In the genomic region with DNA sequence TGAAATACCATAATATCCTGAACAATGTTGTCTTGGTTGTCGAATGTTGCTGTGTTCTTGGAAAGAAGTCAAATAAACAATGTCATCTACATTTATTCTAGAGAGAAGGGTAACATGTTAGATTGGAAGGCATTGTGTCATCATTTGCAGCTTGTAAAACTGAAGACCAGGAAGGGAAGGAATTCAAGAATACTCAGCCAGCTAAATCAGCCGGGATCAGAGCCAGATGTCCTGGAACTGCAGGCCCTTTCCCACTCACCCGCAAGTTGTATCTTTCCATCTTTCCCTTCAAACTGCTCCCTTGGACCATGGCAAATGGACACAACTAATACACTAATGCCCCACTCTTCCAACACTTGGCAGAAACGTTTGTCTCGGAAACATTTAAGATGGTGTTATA, we compare ENCODE assay signal across 8 mouse cellular contexts.
DNase-seq lines count a peak whose midpoint lies in the region; ATAC-seq lines count a peak whose summit lies in the region.

No protein-coding gene starts in this region.

- 0 out of 2 replicates have a peak, but pooled peaks cover 3% of the 10 kb centered on the region for H3K4me1 ChIP-seq in hindbrain, embryonic 15.5 days (replicated peaks)
- no peaks in the 10 kb centered on the region for H3K4me1 ChIP-seq in hindbrain, embryonic 11.5 days (replicated peaks; ENCODE audit: control insufficient read depth, insufficient read depth, low read length)
- 0 out of 2 replicates have a peak, but pooled peaks cover 5% of the 10 kb centered on the region for H3K4me1 ChIP-seq in midbrain, embryonic 15.5 days
- H3K4me1 ChIP-seq in midbrain, embryonic 10.5 days = peaks cover 19% of the 10 kb centered on the region
- H3K4me1 ChIP-seq in neural tube, embryonic 13.5 days (replicated peaks) = peaks cover 8% of the 10 kb centered on the region; the same call in 1 of the 2 replicates

- WGBS in hindbrain, embryonic 15.5 days = 43% methylated on average over 5 of the region's 5 CpGs
- WGBS in hindbrain, embryonic 11.5 days = 63% methylated on average over 5 of the region's 5 CpGs
- WGBS in midbrain, embryonic 15.5 days = 47% methylated on average over 5 of the region's 5 CpGs
- WGBS in midbrain, embryonic 10.5 days = 53% methylated on average over 5 of the region's 5 CpGs
- WGBS in neural tube, embryonic 13.5 days = 51% methylated on average over 5 of the region's 5 CpGs

- H3K4me2 ChIP-seq in hindbrain, embryonic 15.5 days = peak overlapping the region; percentile 42
- H3K4me2 ChIP-seq in hindbrain, embryonic 11.5 days (replicated peaks; ENCODE audit: low read depth, low read length) = no peak overlapping the region
- peak overlapping the region; percentile 21; the same call in 1 of the 2 replicates for H3K4me2 ChIP-seq in midbrain, embryonic 15.5 days
- H3K4me2 ChIP-seq in neural tube, embryonic 13.5 days = peak overlapping the region; percentile 42

- no peak overlapping the region for H3K4me3 ChIP-seq in hindbrain, embryonic 15.5 days
- H3K4me3 ChIP-seq in hindbrain, embryonic 11.5 days (ENCODE audit: low read depth, low read length) = no peak overlapping the region
- H3K4me3 ChIP-seq in midbrain, embryonic 15.5 days = no peak overlapping the region
- H3K4me3 ChIP-seq in midbrain, embryonic 10.5 days = no peak overlapping the region
- H3K4me3 ChIP-seq in neural tube, embryonic 13.5 days = no peak overlapping the region

- no peak overlapping the region for H3K27ac ChIP-seq in hindbrain, embryonic 15.5 days (replicated peaks)
- H3K27ac ChIP-seq in hindbrain, embryonic 11.5 days (ENCODE audit: low read depth, low read length) = no peak overlapping the region
- H3K27ac ChIP-seq in midbrain, embryonic 15.5 days = no peak overlapping the region
- H3K27ac ChIP-seq in midbrain, embryonic 10.5 days (replicated peaks) = no peak overlapping the region
- H3K27ac ChIP-seq in neural tube, embryonic 13.5 days (replicated peaks) = no peak overlapping the region

- H3K9ac ChIP-seq in hindbrain, embryonic 15.5 days = no peak overlapping the region
- H3K9ac ChIP-seq in hindbrain, embryonic 11.5 days (ENCODE audit: low read depth, low read length) = no peak overlapping the region
- H3K9ac ChIP-seq in midbrain, embryonic 15.5 days = no peak overlapping the region
- no peak overlapping the region for H3K9ac ChIP-seq in neural tube, embryonic 13.5 days

- H3K9me3 ChIP-seq in hindbrain, embryonic 15.5 days = no peaks in the 10 kb centered on the region
- no peaks in the 10 kb centered on the region for H3K9me3 ChIP-seq in hindbrain, embryonic 11.5 days (ENCODE audit: control insufficient read depth, low read length)
- H3K9me3 ChIP-seq in midbrain, embryonic 15.5 days = no peaks in the 10 kb centered on the region
- H3K9me3 ChIP-seq in midbrain, embryonic 10.5 days (replicated peaks) = no peaks in the 10 kb centered on the region
- H3K9me3 ChIP-seq in neural tube, embryonic 13.5 days = no peaks in the 10 kb centered on the region

- DNase-seq in hindbrain, embryonic 11.5 days (ENCODE audit: low spot score) = no peak
- no peak for DNase-seq in midbrain, embryonic 10.5 days (ENCODE audit: low spot score)
- peak; percentile 55 to 70 for DNase-seq in cerebellum, postnatal 25 days
- no peak for DNase-seq in kidney, postnatal 25 days
- DNase-seq in layer of hippocampus, postnatal 36 days = no peak

- H3K27me3 ChIP-seq in hindbrain, embryonic 15.5 days = no peaks in the 10 kb centered on the region
- H3K27me3 ChIP-seq in hindbrain, embryonic 11.5 days (ENCODE audit: control insufficient read depth, insufficient read depth, low read length) = no peaks in the 10 kb centered on the region
- H3K27me3 ChIP-seq in midbrain, embryonic 15.5 days (replicated peaks) = no peaks in the 10 kb centered on the region
- H3K27me3 ChIP-seq in midbrain, embryonic 10.5 days (ENCODE audit: low read depth, poor library complexity, severe bottlenecking) = peaks cover 59% of the 10 kb centered on the region
- H3K27me3 ChIP-seq in neural tube, embryonic 13.5 days = peaks cover 11% of the 10 kb centered on the region; the same call in 1 of the 2 replicates

- H3K36me3 ChIP-seq in hindbrain, embryonic 15.5 days = no peaks in the 10 kb centered on the region
- no peaks in the 10 kb centered on the region for H3K36me3 ChIP-seq in hindbrain, embryonic 11.5 days (ENCODE audit: control insufficient read depth, insufficient read depth, low read length)
- no peaks in the 10 kb centered on the region for H3K36me3 ChIP-seq in midbrain, embryonic 15.5 days (replicated peaks)
- no peaks in the 10 kb centered on the region for H3K36me3 ChIP-seq in midbrain, embryonic 10.5 days
- H3K36me3 ChIP-seq in neural tube, embryonic 13.5 days = no peaks in the 10 kb centered on the region

- ATAC-seq in hindbrain, embryonic 15.5 days (ENCODE audit: low FRiP score, low read depth) = no peak
- no peak for ATAC-seq in hindbrain, embryonic 11.5 days (ENCODE audit: low FRiP score)
- no peak for ATAC-seq in midbrain, embryonic 15.5 days (replicated peaks)
- ATAC-seq in neural tube, embryonic 13.5 days (ENCODE audit: low read depth) = no peak

Comparison
In these comparisons a context has a peak if more than half of its experiments do, and no peak if none do; other contexts are left out.
1. DNase-seq: peak in cerebellum, postnatal 25 days (2 of 2); none in hindbrain, embryonic 11.5 days (single experiment), midbrain, embryonic 10.5 days (single experiment), kidney, postnatal 25 days (0 of 2) and layer of hippocampus, postnatal 36 days (0 of 2).